Mouse (Mus musculus) right cerebral cortex, postnatal 10 days (tissue): ENCODE measurements around the gene Gsg1.

Source experiments
- DNase-seq, 2 experiments: peaks; one replicate each; pipeline ENCODE4 v3.0.0; 2021; ENCODE audit warnings: low spot score in 2 of 2

Gene Gsg1

DNA sequence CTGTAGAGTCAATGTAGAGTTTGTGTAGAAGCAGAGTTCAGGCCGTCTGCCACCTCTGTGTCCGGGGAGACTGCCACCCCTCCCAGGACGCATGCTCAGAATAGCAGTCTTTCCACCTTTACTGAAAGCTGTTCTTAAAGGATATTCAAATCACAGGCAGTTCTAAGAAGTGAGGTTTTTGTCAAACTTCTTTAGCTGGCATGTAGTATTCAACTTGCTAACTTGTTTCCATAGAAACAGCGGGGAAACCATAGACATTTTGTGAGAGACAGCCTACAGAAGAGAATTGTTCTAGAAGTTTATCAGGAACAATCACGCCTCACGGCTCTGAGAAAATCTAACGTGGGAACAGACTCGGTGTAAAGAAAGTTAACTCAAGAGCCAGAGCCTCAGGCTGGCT lies 47.2 kb downstream of the Gsg1 start:
- no peak for DNase-seq

DNA sequence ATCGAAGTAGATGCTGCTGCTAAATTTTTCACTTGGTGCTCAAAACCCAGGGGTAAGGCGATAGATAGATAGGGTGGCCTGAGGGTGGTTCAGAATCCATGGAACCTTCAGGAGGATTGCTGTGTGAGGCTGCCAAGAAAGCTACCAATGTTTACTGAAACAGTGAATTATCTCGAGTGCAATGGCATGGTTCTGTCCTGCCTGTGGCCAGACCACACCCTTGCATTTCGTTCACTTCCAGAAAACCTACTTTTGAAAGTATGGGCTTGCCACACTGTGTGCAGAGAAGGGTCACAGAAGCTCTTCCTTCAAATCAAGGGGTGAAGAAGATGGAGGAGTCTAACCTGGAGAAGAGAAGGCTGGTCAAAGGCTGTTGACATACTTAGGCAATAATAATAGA lies 48.3 kb downstream of the Gsg1 start:
- no peak for DNase-seq

DNA sequence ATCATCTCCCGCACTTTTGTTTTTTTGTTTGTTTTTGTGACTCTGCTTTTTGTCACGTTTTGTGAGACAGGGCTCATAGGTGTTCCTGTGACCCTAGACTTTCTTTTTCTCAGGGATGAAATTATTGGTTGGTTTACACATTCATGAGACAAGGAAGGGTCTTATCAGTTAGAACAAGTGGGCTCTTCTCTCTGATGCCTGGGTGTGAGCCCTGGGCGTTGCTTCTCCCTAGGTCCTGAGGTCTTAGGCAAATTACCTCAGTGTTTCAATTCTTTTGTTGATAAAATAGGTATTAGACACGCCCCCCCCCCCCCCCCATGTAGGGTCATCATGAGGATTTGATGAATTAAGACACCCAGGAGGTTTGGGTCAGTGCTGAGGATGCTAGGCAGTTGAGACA lies 49.3 kb downstream of the Gsg1 start:
- no peak for DNase-seq

DNA sequence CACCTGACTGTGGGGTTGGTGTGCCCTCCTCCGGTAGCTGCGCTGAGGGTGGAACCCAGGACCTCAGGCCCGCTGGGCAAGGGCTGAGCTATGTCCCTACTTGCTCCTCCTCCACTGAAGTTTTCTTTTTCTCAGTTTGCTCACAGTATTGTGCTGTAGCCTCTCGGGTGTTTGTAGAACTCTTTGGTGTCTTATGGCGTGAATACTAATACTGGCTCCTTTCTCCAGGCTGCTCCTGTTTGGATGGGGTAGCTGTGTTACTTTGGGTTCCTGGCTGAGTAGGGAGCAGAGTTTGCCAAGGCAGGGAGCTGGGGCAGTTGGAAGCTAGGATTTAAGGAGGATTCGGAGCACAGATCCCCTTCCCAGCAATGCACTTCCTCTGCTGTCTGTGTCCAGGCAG lies 50.4 kb downstream of the Gsg1 start:
- peak; percentile 61 to 71 for DNase-seq

DNA sequence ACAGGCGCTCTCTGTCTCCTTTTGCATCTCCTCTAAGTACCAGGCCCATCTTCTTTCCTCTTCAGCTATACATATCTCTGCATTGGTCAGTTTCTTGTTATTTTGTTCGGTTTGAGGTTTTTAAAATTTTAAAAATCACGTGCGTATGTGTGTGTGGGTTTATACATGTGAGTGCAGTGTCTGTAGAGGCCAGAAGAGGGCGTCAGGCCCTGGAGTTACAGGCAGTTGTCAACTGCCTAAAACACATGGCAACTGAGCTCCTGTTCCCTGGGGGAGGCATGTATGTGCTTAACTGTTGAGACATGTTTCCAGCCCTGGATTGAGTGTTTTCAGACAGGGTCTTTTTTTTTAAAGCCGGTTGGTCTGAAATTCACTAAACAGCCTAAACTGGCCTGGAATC lies 51.5 kb downstream of the Gsg1 start:
- no peak for DNase-seq

DNA sequence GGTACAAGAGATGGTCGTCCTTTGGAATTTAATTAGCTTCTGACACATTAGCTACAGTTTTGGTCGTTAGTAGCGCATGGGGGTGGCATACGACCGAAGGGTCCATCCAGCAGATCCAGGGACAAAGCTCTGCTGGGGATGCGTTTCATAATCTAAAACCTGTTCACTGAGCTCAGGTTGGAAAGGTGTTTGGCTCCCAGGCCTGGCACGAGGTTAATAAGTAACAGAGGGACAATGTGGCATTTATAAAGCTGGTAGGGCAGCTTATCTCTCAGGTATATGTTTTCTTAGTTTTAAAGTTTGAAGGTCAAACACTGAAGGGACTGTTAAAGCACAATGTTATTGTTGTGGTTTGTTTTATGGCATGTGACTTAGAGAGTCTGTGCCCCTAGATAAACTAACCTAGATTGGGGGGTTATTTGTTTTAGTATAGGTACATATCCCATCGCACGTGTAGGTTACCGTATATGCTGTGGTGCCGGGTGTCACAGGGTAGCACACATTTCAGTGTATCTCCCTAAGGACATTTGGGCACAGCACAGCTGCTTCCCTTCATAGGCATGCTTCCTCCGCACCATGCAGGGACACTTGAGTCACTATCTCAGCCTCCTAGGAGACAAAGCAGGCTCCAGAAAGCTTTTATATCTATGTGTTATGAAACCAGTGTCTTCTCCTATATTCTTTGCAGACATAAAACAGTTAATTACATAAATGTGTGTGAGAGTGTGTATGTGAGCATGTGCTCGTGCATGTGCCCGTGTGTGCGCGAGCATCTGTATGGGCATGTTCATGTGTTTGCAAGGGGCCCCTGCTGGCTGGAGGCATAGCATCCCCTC lies 53.8 kb downstream of the Gsg1 start:
- DNase-seq = no peak

DNA sequence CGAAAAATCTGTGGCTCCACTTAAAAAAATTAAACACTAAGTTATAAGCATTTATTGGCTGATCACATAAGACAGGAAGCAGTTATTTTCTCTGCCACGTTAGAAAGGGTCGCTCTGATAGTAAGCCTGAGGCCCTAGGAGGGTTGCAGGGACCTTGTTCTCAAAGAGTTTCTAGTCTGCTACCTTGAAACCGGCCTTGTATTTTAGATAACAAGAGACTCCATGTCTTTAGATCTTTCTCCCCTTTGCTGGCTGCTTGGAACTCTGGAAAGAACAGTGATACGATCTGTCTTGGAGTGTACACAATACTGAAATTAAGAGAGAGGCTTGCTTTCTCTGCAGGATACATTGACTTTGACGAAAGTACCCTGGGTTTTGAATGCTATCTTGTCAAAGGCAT lies 55.4 kb downstream of the Gsg1 start:
- DNase-seq = no peak

DNA sequence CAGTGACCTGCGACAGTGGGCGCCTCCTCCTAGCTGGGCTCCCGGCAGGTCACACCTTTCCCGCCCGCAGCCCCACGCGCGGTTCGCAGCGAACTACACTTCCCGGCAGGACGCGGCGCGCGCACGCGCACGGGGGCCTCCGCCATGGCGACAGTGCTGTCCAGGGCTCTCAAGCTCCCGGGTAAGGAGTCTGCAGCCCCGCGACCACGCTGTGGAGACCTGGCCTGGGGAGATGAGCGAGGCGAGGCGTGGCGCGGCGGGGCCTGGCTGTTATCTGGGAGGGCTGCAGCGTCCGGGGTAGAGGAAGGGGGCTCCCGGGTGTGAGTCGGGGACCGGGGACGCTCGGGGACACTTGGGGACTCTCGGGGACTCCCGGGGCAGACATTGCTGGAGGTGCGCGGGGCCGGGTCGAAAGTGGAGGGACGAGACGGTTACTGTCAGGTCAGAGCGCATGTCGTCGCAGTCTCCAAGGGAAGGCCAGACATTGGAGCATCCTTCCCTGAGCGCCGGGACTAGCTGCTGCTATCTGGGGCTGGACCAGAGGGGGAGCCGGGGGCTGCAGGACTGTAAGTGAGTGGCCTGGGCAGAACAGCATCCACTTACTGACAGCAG lies 56.1 kb downstream of the Gsg1 start, which contains the start of the genes Fam234b and Hebp1:
Gene Fam234b, plus strand, starts transcription at position 57 of the 612 bp plus-strand sequence.
Gene Hebp1, minus strand, starts transcription at position 102 of the 612 bp plus-strand sequence.
- DNase-seq = peak; percentile 88 to 92

DNA sequence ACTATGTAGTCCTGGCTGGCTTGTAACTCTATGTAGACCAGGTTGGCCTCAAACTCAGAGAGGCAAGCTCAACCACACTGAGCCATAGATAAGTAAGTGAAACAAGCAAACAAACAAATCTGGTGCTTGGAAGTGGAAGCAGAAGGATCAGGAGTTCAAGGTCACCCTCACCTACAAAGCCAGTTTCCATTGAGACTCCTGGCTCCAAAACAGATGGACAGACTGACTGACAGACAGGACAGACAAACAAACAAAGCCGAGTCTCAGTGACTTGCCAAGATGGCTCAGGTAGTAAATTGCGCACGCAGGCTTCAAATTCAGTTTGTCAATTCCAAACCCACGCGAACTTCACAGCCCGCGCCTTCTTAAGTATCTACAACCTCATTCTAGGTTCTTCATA lies 56.7 kb downstream of the Gsg1 start:
- no peak for DNase-seq

DNA sequence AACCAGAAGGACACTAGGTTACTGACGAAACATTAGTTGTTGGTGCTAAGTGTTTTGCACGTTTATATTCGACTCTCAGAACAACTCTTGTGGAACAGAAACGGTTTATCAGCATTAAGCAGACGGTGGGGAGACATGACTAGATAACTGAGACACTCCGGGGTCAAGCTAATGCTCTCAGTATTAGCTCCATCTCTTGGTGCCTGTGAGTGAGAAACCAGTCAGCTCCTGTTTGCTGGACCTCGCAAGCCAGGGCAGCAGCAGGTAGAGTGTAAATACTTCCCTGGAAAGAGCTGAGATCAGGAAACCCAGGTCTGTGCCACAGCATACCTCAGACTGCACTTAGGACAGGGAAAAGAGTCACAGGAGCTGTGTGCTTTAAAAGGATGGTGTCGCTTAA lies 57.4 kb downstream of the Gsg1 start:
- no peak for DNase-seq

DNA sequence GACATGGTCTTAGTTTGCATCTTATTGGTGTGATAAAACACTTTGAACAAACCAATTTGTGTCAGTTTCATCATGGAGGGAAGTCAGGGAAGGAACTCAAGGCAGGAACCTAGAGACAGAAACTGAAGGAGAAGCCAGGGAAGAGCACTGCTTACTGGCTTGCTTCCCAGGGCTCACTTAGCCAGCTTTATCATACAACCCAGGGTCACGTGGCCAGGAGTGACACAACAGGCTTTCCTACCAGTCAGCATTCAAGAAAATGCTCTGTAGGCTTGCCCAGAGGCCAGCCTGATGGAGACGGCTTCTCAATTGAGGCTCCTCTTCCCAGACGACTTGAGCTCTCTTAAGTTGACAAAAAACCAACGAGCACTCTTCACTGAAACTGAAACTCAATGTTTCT lies 59.2 kb downstream of the Gsg1 start:
- DNase-seq = no peak

DNA sequence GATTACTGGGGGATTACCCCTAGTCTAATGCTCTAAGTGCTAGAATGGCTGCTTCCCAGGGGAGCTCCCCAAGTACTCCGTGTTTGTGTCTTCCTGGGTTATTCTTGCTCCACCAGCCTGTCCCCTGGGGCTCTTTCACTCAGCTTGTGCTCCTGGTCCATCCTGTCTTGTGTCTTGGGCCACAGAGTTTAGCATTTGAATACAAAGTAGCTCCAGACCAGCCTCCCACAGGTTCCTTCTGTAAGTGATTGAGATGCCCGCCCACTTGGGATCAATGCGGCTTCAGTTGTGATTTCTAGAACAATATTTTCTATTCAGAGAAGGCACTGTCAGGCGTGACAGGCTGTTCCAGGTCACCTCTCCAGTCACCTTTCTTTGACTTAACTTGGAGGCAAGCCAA lies 60.4 kb downstream of the Gsg1 start:
- DNase-seq = no peak

DNA sequence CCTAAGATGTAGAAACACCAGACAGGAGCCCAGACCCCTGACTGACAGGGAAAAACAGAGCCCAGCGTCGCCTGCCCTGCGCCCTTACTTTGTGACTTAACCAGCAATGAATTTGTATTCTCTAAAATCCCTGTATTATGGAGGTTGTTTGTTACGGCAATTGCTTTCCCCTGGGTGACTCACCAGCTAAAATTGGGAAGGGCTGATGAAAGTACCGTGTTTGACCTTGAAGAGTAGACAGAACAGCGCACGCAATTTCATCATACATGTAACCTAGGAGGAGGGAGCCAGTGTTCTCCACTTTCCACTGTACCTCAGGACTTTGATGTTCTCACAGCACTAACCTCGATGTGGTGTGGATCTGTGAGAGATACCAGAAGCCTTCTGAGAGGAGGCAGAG lies 61.2 kb downstream of the Gsg1 start:
- no peak for DNase-seq

DNA sequence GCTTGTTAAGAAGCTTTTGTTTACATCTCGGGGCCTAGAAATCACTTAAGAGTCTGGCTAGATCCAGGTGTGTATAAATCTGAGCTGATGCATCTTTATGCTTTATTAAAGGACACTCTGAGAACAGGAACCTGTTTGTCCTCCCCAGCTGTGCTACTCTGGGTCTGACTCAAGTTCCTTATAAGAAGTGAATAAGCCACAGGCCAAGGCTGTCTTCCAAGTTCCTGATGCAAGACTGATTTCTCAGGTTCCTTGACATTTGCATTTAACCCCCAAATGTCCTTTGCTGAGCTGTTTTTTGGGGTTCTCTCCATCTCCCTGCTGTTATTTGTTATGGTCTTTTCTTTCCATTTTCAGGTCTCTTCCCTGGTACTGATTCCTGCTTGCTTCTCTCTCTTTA lies 62.2 kb downstream of the Gsg1 start:
- DNase-seq = no peak

DNA sequence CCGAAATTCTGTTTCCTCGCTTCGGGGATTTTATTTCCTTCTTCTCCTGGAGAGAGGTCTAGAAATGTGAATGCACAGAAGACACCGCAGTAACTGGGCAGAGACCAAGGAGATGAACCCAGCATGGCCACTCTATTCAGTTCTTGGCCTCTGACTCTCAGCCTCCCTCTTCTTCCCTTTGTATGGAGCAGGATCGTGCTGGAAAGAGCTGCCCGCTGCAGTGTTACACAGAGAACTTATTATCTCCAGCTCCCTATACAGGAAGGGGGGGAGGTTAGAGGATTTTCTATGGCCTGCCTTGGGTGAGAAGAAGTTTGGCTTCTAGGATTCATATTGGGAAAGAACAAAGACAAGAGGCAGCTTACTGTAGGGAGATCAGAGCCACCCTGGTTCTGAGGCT lies 64.0 kb downstream of the Gsg1 start:
- DNase-seq = no peak

DNA sequence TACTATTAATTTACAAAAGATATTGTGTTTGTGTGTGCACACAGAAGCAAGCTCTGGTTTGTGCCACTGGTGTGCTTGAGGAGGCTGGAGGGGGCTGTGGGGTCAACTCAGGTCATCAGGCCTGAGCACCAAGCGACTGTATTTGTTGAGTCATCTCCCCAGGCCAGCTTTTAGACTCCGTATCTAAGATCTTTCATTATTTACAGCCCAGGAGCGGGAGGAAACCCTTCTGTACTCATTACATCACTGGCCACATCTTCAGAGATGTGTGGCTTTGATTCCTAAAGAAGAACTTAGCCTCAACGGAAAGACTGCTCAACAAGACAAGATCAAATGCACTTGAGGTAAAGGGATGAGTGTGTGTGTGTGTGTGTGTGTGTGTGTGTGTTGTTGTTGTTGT lies 65.5 kb downstream of the Gsg1 start:
- no peak for DNase-seq
